Mouse (Mus musculus) C2C12 (cell line): ENCODE data around the gene Arf1.

Source experiments
- CEBPB ChIP-seq: IDR thresholded peaks from one replicate; pipeline ENCODE4 v1.6.1; 2011; ENCODE audit warnings: low read depth, mild to moderate bottlenecking, control low read depth, moderate library complexity
- CTCF ChIP-seq: IDR thresholded peaks from one replicate; pipeline ENCODE4 v1.5.1; 2011; ENCODE audit not compliant: control insufficient read depth, insufficient read depth, insufficient read length
- FOSL1 ChIP-seq: IDR thresholded peaks from one replicate; pipeline ENCODE4 v1.8.0; 2011; ENCODE audit warnings: mild to moderate bottlenecking, low read length; ENCODE audit not compliant: poor library complexity, insufficient read depth, severe bottlenecking
- MAX ChIP-seq: IDR thresholded peaks from one replicate; pipeline ENCODE4 v1.6.1; 2011; ENCODE audit warnings: mild to moderate bottlenecking, control low read depth
- MYOD1 ChIP-seq: IDR thresholded peaks from one replicate; pipeline ENCODE4 v1.6.1; 2011; ENCODE audit warnings: low read depth; ENCODE audit not compliant: control insufficient read depth, insufficient read length
- MYOG ChIP-seq: IDR thresholded peaks from one replicate; pipeline ENCODE4 v1.6.1; 2011; ENCODE audit not compliant: control insufficient read depth, insufficient read length; ENCODE audit errors: extremely low read depth
- USF1 ChIP-seq: IDR thresholded peaks from one replicate; pipeline ENCODE4 v1.6.1; 2011; ENCODE audit warnings: low read depth, mild to moderate bottlenecking, control low read depth, moderate library complexity

DNA sequence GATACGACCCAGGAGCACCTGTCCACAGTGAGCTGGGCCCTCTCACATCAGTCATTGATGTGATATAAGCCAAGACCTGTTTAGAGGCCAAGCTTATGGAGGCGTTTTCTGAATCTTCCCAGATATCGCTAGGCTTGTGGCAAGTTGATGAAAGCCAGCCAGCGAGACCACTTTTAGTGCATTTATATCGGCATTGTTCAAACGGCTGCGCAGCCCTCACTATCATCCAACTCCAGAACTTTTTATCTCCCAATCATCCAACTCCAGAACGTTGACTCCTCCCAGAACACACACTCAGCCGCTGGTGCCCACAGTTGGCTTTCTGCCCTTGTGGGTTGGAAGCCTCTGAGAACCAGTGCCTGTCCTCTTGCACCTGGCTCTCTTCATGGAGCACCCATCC, 63.7 kb downstream of the Arf1 start:
- TF ChIP-seq CTCF (no peak), MYOG (no peak), CEBPB (no peak), MAX (no peak), FOSL1 (no peak), USF1 (no peak), MYOD1 (no peak)
